Mouse (Mus musculus) lung, adult 2 months (tissue): ENCODE measurements at regions not wholly inside any gene's neighbourhood (a gene's known extent, or its start where the extent isn't known, plus 50 kb on each side); places are given as distances from the start of the nearest gene placed in this dataset.

Experiments
- CTCF ChIP-seq: fragments of 200-500 bp; IDR thresholded peaks from 2 replicates; pipeline ENCODE4 v1.5.1; 2011; ENCODE audit warnings: mild to moderate bottlenecking, low read length, control low read depth; ENCODE audit not compliant: insufficient read depth
- POLR2A ChIP-seq: fragments of 200-500 bp; IDR thresholded peaks from 2 replicates; pipeline ENCODE4 v1.6.1; 2011; ENCODE audit warnings: low read depth, mild to moderate bottlenecking, control low read depth, low read length, borderline replicate concordance; ENCODE audit errors: extremely low read depth

- TF ChIP-seq POLR2A (no peak), CTCF (no peak)
Observed at GRCm38 (mm10) chr4:11878638-11879037, 102.4 kb downstream of the Gm10604 start.
